Mouse (Mus musculus) urinary bladder, postnatal 4 days (tissue): ENCODE results near the gene Map3k20.

Experiments
- DNase-seq, 2 experiments: peaks; one replicate each; pipeline ENCODE4 v3.0.0; 2021 to 2022; ENCODE audit warnings: low spot score in 2 of 2

The Map3k20 gene

GRCm38 (mm10) chr2:72376946-72377345, 91.5 kb downstream of the Map3k20 start:
- DNase-seq, result no peak

GRCm38 (mm10) chr2:72379425-72379824, 94.0 kb downstream of the Map3k20 start:
- no peak for DNase-seq

- no peak for DNase-seq
These were observed 97.2 kb downstream of the Map3k20 start for GRCm38 (mm10) chr2:72382662-72383061.

- no peak for DNase-seq
These were observed 97.9 kb downstream of the Map3k20 start for GRCm38 (mm10) chr2:72383321-72383720.

- no peak for DNase-seq
These were observed 104.0 kb downstream of the Map3k20 start for GRCm38 (mm10) chr2:72389411-72389810.

- DNase-seq, result peak; percentile 71 to 82
These were observed 104.5 kb downstream of the Map3k20 start for GRCm38 (mm10) chr2:72389942-72390341.

- DNase-seq, result peak in 1 of 2 experiments; percentile 32
These were observed 105.0 kb downstream of the Map3k20 start for GRCm38 (mm10) chr2:72390474-72390873.

- no peak for DNase-seq
These were observed 105.6 kb downstream of the Map3k20 start for GRCm38 (mm10) chr2:72391024-72391423.

GRCm38 (mm10) chr2:72391721-72392120, 106.3 kb downstream of the Map3k20 start:
- no peak for DNase-seq

- DNase-seq, result no peak
These were observed 106.9 kb downstream of the Map3k20 start for GRCm38 (mm10) chr2:72392316-72392715.

- DNase-seq, result no peak
These were observed 111.5 kb downstream of the Map3k20 start for GRCm38 (mm10) chr2:72396934-72397333.

GRCm38 (mm10) chr2:72398227-72398626, 112.8 kb downstream of the Map3k20 start:
- DNase-seq, result peak; percentile 54 to 73

GRCm38 (mm10) chr2:72399469-72400195, 114.2 kb downstream of the Map3k20 start:
- DNase-seq, result no peak

GRCm38 (mm10) chr2:72401290-72401689, 115.9 kb downstream of the Map3k20 start:
- DNase-seq, result no peak

- DNase-seq, result no peak
These were observed 120.5 kb downstream of the Map3k20 start for GRCm38 (mm10) chr2:72405621-72406555.

- no peak for DNase-seq
These were observed 121.3 kb downstream of the Map3k20 start for GRCm38 (mm10) chr2:72406701-72407100.

- DNase-seq, result no peak
These were observed 122.1 kb downstream of the Map3k20 start for GRCm38 (mm10) chr2:72407341-72408092.

GRCm38 (mm10) chr2:72409968-72410367, 124.5 kb downstream of the Map3k20 start:
- DNase-seq, result no peak

- no peak for DNase-seq
These were observed 126.8 kb downstream of the Map3k20 start for GRCm38 (mm10) chr2:72412266-72412665.

- DNase-seq, result no peak
These were observed 130.0 kb downstream of the Map3k20 start for GRCm38 (mm10) chr2:72415416-72415815.

- DNase-seq, result no peak
These were observed 131.0 kb downstream of the Map3k20 start for GRCm38 (mm10) chr2:72416095-72417080.
